Mouse (Mus musculus): Measurements from ENCODE around the gene Nlrp9b.
A peak's percentile ranks its signal among the peaks of the same experiment; 100 is the strongest.
"Not testable (repeated sequence)": the region's sequence is repeated elsewhere in the genome, so short reads cannot be mapped to it uniquely, and the experiment has no call there.

The Nlrp9b gene

GRCm38 (mm10) chr7:19991165-19991564 lies at the start of gene Nlrp9b:
Nlrp9b (plus strand) TSS chr7:19991465.
- DNase-seq: not testable (repeated sequence)

DNA sequence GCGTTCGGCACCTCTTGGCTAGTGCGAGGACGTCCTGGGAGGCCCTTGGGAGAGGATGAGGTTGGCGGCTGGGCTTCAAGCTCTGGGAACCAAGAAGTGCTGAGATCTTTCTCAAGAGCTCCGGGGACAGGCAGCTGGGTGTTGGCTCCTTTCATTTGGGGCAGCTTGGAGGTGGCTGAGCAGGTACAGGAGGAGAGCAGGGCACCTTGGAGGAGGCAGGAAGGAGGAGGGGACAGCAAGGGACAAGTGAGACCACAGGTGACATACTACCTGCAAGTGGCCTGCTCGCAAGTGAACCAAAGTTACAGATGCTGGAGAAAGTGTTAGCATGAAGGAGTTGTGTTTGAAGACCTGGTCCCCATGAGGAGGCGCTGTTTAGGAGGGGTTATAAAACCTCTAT lies 46.6 kb upstream of the Nlrp9b start:
- no peak for DNase-seq

- DNase-seq: no peak
Observed at GRCm38 (mm10) chr7:19945201-19945600, 46.1 kb upstream of the Nlrp9b start.

DNA sequence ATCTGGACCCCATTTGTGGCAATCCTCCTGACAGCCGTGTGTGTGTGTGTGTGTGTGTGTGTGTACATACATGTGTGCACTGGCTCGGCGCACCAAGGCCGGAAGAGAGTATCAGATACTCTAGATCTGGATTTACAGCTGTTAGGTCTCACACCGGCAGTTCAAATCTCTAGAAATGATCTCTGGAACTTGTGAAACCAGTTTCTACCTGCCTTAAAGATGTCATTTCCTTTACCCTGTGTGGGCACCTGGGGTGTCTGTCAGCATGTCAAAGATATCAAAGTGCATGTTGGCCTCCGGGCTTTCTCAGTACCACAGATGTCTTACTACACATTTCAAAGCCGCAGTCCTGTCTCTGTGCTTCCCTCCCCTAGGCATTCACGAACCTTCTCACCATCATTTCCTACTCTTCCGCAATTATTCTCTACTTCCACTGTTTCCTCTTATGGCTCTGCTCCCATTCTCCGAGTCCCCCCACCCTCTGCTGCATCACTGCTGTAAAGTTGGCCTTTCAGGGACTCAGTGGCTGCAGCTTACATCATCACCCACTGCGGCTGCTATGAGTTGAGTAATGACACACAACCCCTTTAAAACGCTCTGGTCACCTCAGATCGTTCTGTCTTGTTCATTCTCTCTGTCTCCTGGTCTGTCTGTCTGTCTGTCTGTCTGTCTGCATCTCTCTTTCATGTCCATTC lies 45.3 kb upstream of the Nlrp9b start:
- DNase-seq: no peak

DNA sequence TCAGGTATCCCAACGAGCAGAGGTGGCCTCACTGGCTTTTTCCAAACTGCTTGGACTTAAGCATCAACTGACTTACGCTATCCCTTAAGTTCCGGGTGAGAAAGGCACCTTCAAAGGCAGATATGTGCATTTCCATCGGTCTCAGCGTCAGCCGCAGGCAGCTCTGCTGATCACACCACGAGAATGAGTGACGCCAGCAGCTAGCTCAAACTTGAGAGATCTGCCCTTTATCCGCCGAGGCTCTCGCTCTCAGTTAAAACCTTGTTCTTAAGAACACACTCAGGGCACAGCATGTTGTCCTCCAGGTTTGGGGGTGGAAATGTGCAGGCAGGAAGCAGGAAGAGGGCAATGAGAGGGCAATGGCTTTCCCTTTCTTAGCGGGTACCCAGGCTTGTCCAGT lies 42.3 kb upstream of the Nlrp9b start:
- DNase-seq: no peak

- DNase-seq: no peak
Observed at GRCm38 (mm10) chr7:19949996-19950395, 41.3 kb upstream of the Nlrp9b start.

DNA sequence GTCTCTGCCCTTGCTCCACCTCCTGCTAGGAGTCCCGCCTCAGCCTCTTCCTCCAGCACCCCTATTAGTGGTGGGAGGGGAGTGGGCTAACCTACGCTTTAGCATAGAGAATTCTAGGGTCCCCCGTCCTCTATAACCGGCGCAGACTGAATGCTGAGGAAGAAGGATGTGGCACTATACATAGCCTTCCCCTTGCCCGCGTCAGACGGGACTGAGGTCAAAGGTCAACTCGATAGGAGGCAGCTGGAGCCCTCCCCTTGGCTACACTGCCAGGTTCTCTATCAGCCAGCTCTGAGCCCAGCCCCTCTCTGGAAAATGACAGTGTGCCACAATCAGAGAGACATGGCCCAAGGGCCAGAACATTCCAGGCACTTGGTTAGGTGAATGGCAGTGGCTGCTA lies 40.7 kb upstream of the Nlrp9b start, which contains the start of gene Igsf23:
TSS of gene Igsf23 (minus strand) at position 168 of the 400 bp plus-strand sequence.
- DNase-seq: no peak

- DNase-seq: no peak
Observed at GRCm38 (mm10) chr7:19952320-19952986, 38.8 kb upstream of the Nlrp9b start.

DNA sequence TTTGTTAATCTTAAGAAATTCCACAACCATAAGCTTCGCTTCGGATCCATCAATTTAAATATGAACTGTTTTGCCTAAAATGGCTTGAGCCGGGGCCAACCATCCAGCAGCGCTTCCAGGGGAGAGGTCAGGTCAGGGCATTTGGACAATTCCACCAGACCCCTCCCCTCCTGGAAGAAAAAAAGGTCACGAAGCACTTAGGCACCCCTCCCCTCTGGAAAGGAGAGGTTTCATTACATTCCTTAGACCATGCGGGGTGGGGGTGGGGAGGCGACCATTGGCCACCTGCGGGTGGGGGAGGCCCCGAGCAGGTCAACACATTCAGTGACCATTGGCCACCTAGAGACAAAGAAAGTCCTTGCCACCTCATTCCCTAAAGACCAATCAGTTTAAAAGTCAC lies 38.2 kb upstream of the Nlrp9b start:
- no peak for DNase-seq

GRCm38 (mm10) chr7:19955861-19956260 lies 35.4 kb upstream of the Nlrp9b start:
- DNase-seq: no peak

- DNase-seq: peak; percentile 90
Observed at GRCm38 (mm10) chr7:19956341-19956781, 34.9 kb upstream of the Nlrp9b start.

DNA sequence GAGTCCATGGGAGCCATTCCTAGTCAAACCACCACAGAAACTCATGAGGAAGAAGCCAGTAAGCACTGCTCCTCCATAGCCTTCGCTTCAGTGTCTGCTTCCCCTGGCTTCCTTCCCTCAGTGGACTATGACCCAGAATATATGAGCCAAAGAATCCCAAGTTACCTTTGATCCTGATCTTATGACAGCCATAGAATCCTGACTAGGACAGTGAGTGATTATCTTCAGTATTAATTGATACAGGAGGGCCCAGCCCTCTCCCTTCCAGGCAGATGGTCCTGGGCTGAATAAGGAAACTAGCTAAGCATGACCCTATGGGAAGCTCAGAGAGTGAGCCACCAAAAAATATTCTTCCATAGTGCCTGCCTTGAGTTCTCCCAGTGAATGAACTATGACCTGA lies 28.8 kb upstream of the Nlrp9b start:
- DNase-seq: no peak

DNA sequence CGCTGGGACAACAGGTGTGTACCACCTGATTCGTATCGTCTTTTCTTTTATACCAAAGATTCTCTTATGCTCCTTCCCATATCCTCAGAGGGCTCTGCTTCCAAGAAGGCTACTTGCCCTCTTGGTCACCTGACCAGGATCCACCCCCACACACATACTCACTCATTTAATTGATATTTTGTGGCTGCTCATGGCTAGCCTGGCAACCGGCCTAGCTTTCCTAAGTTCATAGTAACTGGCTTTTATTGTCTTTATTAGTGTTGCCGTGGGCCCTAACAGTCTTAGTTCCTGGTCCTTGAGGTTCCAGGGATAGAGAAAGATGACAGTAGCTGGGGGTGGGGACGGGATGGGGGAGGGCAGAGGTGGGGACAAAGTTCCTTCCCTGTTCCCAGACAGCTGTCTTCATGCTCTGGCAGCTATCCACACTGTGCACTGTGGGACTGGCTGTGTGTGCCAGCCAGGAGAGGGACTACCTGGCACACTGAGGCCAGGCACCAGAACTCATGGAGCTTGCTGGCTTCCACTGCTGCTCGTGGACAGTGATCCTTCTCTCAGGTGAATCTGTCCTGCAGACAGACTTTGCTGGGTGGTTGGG lies 26.2 kb upstream of the Nlrp9b start, which contains the start of gene Ceacam20:
TSS of gene Ceacam20 (plus strand) at position 428 of the 595 bp plus-strand sequence.
- DNase-seq: no peak

GRCm38 (mm10) chr7:19969106-19969505 lies 22.2 kb upstream of the Nlrp9b start:
- DNase-seq: no peak

DNA sequence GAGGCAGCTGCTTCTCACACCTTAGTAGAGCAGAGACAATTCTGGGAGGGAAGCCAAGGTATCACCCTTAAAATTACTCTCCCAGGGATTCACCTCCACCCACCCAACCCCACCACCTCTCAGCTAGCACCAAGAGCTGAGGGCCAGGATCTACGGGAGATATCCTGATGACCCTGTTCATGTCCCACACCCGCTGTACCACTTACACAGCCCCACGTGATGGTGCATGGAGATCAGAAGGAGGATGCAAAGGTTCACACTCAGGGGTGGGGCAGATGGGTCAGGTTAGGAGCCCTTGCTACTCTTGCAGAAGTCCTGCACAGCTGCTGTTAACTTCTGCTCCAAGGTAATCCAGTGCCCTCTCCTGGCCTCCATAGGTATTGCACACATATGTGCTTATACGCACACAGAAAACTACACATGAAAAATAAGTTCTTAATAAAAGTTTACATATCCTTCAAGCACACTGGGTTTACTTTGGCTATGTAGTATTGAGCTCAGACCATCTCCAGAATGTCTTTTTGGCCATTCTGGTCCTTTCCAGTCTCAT lies 21.6 kb upstream of the Nlrp9b start:
- DNase-seq: no peak

DNA sequence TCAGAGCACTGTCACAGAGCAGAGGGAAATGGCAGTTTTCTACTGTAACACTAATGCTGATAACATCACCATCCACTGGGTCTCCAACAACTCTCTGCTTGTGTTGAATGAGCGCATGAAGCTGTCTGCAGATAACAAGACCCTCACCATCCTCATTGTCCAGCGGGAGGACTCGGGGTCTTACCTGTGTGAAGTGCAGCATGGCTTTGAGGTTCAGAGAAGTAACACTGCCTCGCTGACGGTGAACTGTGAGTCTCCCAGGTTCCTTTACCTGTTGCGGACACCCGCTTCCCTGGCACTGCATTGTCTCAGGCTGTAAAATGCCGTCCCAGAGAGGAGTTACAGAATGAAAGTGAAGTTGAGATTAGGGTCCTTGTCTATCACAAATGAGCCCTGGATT lies 21.1 kb upstream of the Nlrp9b start:
- DNase-seq: no peak

DNA sequence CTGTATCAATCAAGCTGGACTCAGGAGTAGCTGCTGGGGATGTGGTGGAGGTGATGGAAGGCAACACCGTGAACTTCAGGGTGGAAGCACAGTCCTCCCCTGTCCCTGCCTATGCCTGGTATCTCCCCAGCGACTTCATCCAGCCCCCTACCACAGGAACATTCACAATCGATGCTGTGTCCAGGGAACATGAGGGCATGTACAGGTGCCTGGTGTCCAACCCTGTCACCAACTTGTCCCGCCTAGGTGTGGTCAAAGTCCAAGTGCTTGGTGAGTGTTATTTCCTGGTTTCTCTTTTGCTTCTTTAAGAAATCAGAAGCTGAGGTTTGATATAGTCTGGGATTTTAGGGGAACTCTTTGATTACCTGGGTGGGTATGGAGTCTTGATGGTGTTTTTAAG lies 19.7 kb upstream of the Nlrp9b start:
- no peak for DNase-seq

DNA sequence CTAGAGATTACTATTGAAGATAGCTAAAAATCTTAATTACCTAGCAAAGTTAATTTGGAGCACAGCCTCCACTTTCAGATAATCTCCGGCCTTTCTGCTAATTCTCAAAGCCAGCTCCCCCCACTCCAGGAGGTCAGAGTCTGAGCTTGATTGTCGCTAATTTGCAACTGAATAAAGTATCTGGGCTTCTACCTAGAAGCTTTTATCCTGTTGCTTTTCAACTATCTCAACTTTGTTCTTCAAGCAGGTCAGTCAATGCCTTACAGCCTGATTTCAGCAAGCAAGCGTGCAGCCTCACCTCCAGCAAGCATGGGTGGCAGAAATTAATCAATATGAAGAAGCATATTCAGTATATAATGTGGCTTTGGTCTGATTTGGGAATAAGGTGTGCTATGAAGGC lies 5.5 kb downstream of the Nlrp9b start:
- DNase-seq: not testable (repeated sequence)

GRCm38 (mm10) chr7:20009987-20010386 lies 18.7 kb downstream of the Nlrp9b start:
- DNase-seq: no peak

DNA sequence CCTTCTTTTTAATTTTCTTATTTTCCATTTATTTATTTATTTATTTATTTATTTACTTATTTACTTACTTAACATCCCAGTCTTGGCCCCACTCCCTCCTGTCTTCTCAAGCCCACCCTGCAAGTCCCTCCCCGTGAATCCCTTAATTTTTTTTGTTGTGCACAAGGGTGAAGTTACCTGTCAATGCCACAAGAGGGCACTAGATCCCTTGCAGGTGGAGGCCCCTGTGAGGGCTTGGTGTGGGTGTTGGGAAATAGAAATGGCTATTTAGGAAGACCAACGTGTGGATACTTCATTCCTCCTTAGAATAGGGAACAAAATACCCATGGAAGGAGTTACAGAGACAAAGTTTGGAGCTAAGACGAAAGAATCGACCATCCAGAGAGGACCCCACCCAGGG lies 72.8 kb downstream of the Nlrp9b start:
- DNase-seq: not testable (repeated sequence)

- not testable (repeated sequence) for DNase-seq
Observed at GRCm38 (mm10) chr7:20078118-20078517, 86.9 kb downstream of the Nlrp9b start.

GRCm38 (mm10) chr7:20099380-20099779 lies 108.1 kb downstream of the Nlrp9b start, which contains the start of gene Vmn1r91:
Vmn1r91 (plus strand) TSS chr7:20099680.
- not testable (repeated sequence) for DNase-seq

DNA sequence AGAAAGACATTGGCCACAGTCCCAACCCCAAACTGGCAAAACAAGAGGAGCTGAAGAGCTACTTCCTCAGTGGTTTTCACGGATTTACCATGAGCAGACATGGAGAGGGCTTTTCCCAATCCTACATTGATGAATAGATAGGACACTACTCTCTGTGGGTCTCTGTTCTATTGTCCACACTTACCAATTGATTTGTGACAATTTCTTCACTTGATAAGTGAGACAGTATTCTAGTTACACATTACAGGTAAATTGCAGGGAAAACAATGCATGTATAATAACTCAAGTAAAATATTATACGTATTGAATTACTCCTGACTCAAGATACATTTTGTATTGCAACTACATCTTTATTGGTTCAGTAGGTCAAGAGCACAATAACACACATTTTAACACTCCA lies 131.2 kb downstream of the Nlrp9b start, which contains the start of gene Gm16442:
TSS of gene Gm16442 (minus strand) at position 101 of the 400 bp plus-strand sequence.
- DNase-seq: not testable (repeated sequence)

Measured in right cerebral cortex, postnatal 14 days (tissue).